Mouse (Mus musculus): ENCODE results near the gene Mmp19. TPM values are rescaled to one million over a fixed set of nuclear protein-coding genes. Genes with fewer than 3 reads are reported as not detected.

The Mmp19 gene
- polyA plus RNA-seq, 1 experiment, result 1.5 TPM

- TF ChIP-seq POLR2A (IDR thresholded peaks at IDR 0.05; ENCODE audit: insufficient read depth, low read length), result no peak
- no peak for TF ChIP-seq CTCF (IDR thresholded peaks at IDR 0.05; ENCODE audit: low read depth, low read length)
- no peak for TF ChIP-seq EP300 (IDR thresholded peaks at IDR 0.05; ENCODE audit: insufficient read depth, low read depth, low read length)
- no peak overlapping the region for H3K4me3 ChIP-seq (ENCODE audit: low read depth, low read length)
- no peaks in the 10 kb centered on the region for H3K36me3 ChIP-seq (ENCODE audit: control insufficient read depth, insufficient read depth, low read length, poor library complexity, severe bottlenecking)
- no peaks in the 10 kb centered on the region for H3K9me3 ChIP-seq (replicated peaks; ENCODE audit: control insufficient read depth, insufficient read depth, low read length, poor library complexity, severe bottlenecking)
- H3K4me1 ChIP-seq (ENCODE audit: control insufficient read depth, insufficient read depth, low read length), result no peaks in the 10 kb centered on the region
- H3K27me3 ChIP-seq (ENCODE audit: control insufficient read depth, insufficient read depth, low read length, poor library complexity, severe bottlenecking), result no peaks in the 10 kb centered on the region
- no peak overlapping the region for H3K27ac ChIP-seq (ENCODE audit: insufficient read depth, low read length)
- no peak overlapping the region for H3K9ac ChIP-seq (ENCODE audit: low read depth, poor library complexity, severe bottlenecking)
These were observed 17.8 kb upstream of the Mmp19 start for GRCm38 (mm10) chr10:128772895-128773294.

- Histone ChIP-seq H3K4me1 (ENCODE audit: control insufficient read depth, insufficient read depth, low read length) (no peaks in the 10 kb centered on the region), H3K9ac (ENCODE audit: low read depth, poor library complexity, severe bottlenecking) (no peak overlapping the region), H3K9me3 (replicated peaks; ENCODE audit: control insufficient read depth, insufficient read depth, low read length, poor library complexity, severe bottlenecking) (no peaks in the 10 kb centered on the region), H3K36me3 (ENCODE audit: control insufficient read depth, insufficient read depth, low read length, poor library complexity, severe bottlenecking) (no peaks in the 10 kb centered on the region), H3K27me3 (ENCODE audit: control insufficient read depth, insufficient read depth, low read length, poor library complexity, severe bottlenecking) (no peaks in the 10 kb centered on the region), H3K27ac (ENCODE audit: insufficient read depth, low read length) (no peak overlapping the region), H3K4me3 (ENCODE audit: low read depth, low read length) (no peak overlapping the region)
- TF ChIP-seq CTCF (IDR thresholded peaks at IDR 0.05; ENCODE audit: low read depth, low read length) (no peak), EP300 (IDR thresholded peaks at IDR 0.05; ENCODE audit: insufficient read depth, low read depth, low read length) (no peak), POLR2A (IDR thresholded peaks at IDR 0.05; ENCODE audit: insufficient read depth, low read length) (no peak)
These were observed 17.0 kb upstream of the Mmp19 start for GRCm38 (mm10) chr10:128773685-128774084.

- no peak overlapping the region for H3K4me3 ChIP-seq (ENCODE audit: low read depth, low read length)
- H3K4me1 ChIP-seq (ENCODE audit: control insufficient read depth, insufficient read depth, low read length), result no peaks in the 10 kb centered on the region
- no peaks in the 10 kb centered on the region for H3K36me3 ChIP-seq (ENCODE audit: control insufficient read depth, insufficient read depth, low read length, poor library complexity, severe bottlenecking)
- no peak overlapping the region for H3K27ac ChIP-seq (ENCODE audit: insufficient read depth, low read length)
- no peak overlapping the region for H3K9ac ChIP-seq (ENCODE audit: low read depth, poor library complexity, severe bottlenecking)
- H3K27me3 ChIP-seq (ENCODE audit: control insufficient read depth, insufficient read depth, low read length, poor library complexity, severe bottlenecking), result no peaks in the 10 kb centered on the region
- TF ChIP-seq POLR2A (IDR thresholded peaks at IDR 0.05; ENCODE audit: insufficient read depth, low read length), result no peak
- no peak for TF ChIP-seq EP300 (IDR thresholded peaks at IDR 0.05; ENCODE audit: insufficient read depth, low read depth, low read length)
- no peak for TF ChIP-seq CTCF (IDR thresholded peaks at IDR 0.05; ENCODE audit: low read depth, low read length)
- peaks cover 11% of the 10 kb centered on the region for H3K9me3 ChIP-seq (replicated peaks; ENCODE audit: control insufficient read depth, insufficient read depth, low read length, poor library complexity, severe bottlenecking)
These were observed 12.3 kb upstream of the Mmp19 start for GRCm38 (mm10) chr10:128778441-128778840.

- no peak overlapping the region for H3K9ac ChIP-seq (ENCODE audit: low read depth, poor library complexity, severe bottlenecking)
These were observed 11.5 kb upstream of the Mmp19 start for GRCm38 (mm10) chr10:128779011-128779795.

GRCm38 (mm10) chr10:128780200-128780599 lies 10.5 kb upstream of the Mmp19 start:
- no peaks in the 10 kb centered on the region for H3K27me3 ChIP-seq (ENCODE audit: control insufficient read depth, insufficient read depth, low read length, poor library complexity, severe bottlenecking)
- no peak overlapping the region for H3K4me3 ChIP-seq (ENCODE audit: low read depth, low read length)
- H3K4me1 ChIP-seq (ENCODE audit: control insufficient read depth, insufficient read depth, low read length), result no peaks in the 10 kb centered on the region
- no peak overlapping the region for H3K27ac ChIP-seq (ENCODE audit: insufficient read depth, low read length)
- H3K9me3 ChIP-seq (replicated peaks; ENCODE audit: control insufficient read depth, insufficient read depth, low read length, poor library complexity, severe bottlenecking), result peaks cover 21% of the 10 kb centered on the region
- TF ChIP-seq POLR2A (IDR thresholded peaks at IDR 0.05; ENCODE audit: insufficient read depth, low read length) (no peak), CTCF (IDR thresholded peaks at IDR 0.05; ENCODE audit: low read depth, low read length) (no peak), EP300 (IDR thresholded peaks at IDR 0.05; ENCODE audit: insufficient read depth, low read depth, low read length) (no peak)
- H3K9ac ChIP-seq (ENCODE audit: low read depth, poor library complexity, severe bottlenecking), result no peak overlapping the region
- H3K36me3 ChIP-seq (ENCODE audit: control insufficient read depth, insufficient read depth, low read length, poor library complexity, severe bottlenecking), result no peaks in the 10 kb centered on the region

More at GRCm38 (mm10) chr10:128779011-128779795, 11.5 kb upstream of the Mmp19 start:
- Histone ChIP-seq H3K27me3 (ENCODE audit: control insufficient read depth, insufficient read depth, low read length, poor library complexity, severe bottlenecking) (no peaks in the 10 kb centered on the region), H3K4me3 (ENCODE audit: low read depth, low read length) (no peak overlapping the region), H3K4me1 (ENCODE audit: control insufficient read depth, insufficient read depth, low read length) (no peaks in the 10 kb centered on the region), H3K36me3 (ENCODE audit: control insufficient read depth, insufficient read depth, low read length, poor library complexity, severe bottlenecking) (no peaks in the 10 kb centered on the region), H3K27ac (ENCODE audit: insufficient read depth, low read length) (no peak overlapping the region), H3K9me3 (replicated peaks; ENCODE audit: control insufficient read depth, insufficient read depth, low read length, poor library complexity, severe bottlenecking) (peaks cover 14% of the 10 kb centered on the region)
- TF ChIP-seq EP300 (IDR thresholded peaks at IDR 0.05; ENCODE audit: insufficient read depth, low read depth, low read length) (no peak), CTCF (IDR thresholded peaks at IDR 0.05; ENCODE audit: low read depth, low read length) (no peak), POLR2A (IDR thresholded peaks at IDR 0.05; ENCODE audit: insufficient read depth, low read length) (no peak)

- TF ChIP-seq CTCF (IDR thresholded peaks at IDR 0.05; ENCODE audit: low read depth, low read length) (no peak), EP300 (IDR thresholded peaks at IDR 0.05; ENCODE audit: insufficient read depth, low read depth, low read length) (no peak), POLR2A (IDR thresholded peaks at IDR 0.05; ENCODE audit: insufficient read depth, low read length) (no peak)
- Histone ChIP-seq H3K9me3 (replicated peaks; ENCODE audit: control insufficient read depth, insufficient read depth, low read length, poor library complexity, severe bottlenecking) (no peaks in the 10 kb centered on the region), H3K27ac (ENCODE audit: insufficient read depth, low read length) (no peak overlapping the region), H3K9ac (ENCODE audit: low read depth, poor library complexity, severe bottlenecking) (no peak overlapping the region), H3K36me3 (ENCODE audit: control insufficient read depth, insufficient read depth, low read length, poor library complexity, severe bottlenecking) (no peaks in the 10 kb centered on the region), H3K4me1 (ENCODE audit: control insufficient read depth, insufficient read depth, low read length) (peaks cover 2% of the 10 kb centered on the region), H3K27me3 (ENCODE audit: control insufficient read depth, insufficient read depth, low read length, poor library complexity, severe bottlenecking) (no peaks in the 10 kb centered on the region), H3K4me3 (ENCODE audit: low read depth, low read length) (no peak overlapping the region)
These were observed 1.3 kb downstream of the Mmp19 start for GRCm38 (mm10) chr10:128792041-128792440.

Data from ES-Bruce4 (cell line).